Mouse (Mus musculus): ENCODE measurements at regions not wholly inside any gene's neighbourhood (a gene's known extent, or its start where the extent isn't known, plus 50 kb on each side); places are given as distances from the start of the nearest gene placed in this dataset.

DNA sequence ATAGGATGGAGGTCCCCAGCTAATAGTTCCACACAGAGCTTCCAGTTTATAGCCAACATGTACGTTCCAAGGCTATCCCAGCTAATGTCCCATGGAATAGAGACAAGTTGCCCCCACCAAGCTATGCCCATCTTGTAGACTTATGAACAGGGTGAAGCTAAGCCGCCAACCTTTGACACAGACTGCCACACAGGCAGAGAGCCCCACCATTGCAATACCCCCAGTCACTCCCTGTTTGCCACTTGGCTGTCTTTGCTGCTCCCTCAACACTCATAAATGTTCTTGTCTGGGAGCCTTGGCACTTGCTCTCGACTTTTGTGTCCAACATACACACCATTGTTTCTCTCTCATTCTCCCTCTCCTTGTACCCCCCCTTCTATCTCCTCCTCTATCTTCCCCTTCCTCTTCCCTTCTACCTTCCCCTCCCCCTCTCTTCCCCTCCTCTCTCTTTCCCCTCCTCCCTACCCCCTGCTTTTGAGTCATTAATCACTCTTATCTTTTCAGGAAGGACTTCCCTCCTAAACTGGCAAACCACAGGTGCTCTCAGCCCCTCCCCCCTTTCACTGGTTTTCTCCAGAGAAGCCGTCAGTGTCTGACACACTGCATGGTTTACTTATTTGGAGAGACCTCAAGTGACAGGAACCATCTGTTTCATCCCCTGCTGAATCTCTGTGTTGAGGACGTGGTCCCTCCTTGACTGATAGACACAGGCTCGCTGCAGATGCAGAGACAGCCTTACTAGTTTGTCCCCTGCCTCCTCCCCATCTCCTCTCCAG lies 148.2 kb downstream of the Kdr start:
- no peak for DNase-seq (ENCODE audit: low spot score)

DNA sequence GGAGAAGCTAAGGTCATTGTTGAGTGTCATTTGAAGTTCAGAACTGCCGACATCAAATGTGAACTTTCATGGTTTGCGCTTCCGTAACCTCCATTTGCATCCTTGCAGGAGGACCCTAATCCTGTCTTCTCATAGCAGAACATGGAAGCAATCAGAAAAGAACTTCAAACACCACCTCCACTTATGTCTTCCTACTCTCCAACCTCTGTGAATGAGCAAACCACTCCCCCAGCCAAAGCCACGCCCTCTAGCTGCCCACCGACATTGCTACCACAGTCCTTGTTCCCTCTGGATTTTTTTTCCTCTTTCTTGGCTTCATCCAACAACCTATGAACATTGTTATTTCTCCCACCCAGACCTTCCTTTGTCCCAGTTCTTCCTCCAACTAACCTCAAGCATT lies 149.9 kb downstream of the Kdr start:
- no peak for DNase-seq (ENCODE audit: low spot score)

DNA sequence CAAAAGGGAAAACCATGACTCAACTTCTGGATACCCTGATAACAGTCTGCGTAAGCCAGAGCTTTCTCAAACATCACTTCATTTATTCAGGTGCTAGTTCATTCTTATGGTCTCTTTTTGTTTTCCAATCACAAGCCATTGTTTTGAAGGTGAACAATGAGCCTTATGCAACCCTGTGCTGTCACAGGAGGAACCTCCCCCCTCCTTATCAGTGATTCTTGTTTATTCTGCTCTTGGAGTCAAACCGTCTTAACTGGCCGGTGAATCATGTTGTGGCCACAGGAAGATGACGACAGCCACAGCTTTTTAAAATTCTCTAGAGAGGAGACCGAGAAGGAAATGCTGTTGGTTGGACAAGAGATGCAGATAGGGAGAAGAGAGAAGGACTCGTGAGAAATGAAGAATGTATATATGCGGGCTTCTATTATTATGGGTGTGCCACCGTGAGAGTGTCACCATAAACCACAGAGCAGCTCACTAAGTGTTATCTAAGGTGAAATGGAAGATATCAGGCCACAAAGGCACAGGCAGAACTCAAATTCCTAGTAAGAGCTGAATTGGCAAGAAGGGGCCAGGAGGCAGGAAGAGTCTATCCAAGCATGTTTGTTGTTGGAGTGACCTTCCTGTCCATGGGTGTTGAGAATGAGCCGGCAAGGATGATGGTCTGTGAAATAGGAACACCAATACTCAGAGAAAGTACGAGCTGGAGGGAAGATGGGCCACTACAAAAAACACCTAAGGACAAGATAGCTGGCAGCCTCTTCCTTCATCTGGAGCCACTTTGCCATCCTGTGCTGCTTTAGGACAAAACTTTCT lies 151.8 kb downstream of the Kdr start:
- no peak for DNase-seq (ENCODE audit: low spot score)

DNA sequence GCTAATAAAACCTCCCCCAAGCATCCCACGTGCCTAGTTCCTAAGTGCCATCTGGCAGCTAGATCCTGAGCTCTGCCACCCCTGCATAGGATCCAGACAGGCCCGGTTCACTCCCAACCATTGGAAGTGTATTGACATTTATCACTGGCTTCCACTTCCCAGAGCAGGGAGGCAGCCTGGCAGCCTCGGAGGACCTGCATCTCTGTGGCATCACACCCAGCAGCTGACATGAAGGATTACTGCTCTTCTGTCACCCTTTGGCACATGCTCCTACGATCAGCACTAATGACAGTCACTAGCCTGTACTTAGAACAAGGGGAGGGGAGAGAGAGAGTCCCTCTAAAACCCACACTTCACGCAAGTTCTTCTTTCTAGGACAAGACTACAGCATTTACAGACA lies 152.7 kb downstream of the Kdr start:
- no peak for DNase-seq (ENCODE audit: low spot score)

DNA sequence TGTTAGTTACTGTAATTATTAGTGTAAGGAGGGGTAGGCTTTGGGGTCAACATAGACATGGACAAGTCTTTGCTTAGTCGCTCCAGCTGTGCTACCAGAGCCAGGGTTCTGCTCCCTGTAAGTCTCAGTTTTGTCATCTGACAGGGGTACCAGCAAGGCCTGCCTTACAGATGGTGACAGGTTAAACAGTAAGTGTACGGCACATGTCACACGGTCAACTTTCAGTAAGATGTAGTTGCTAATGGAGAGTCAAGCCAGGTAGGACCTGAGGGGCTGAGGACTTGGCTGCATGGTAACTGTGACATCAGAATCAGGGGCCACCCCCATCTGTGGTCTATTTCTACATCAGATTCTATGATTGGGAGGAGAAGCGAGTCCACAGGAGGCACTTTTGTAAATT lies 153.6 kb downstream of the Kdr start:
- no peak for DNase-seq (ENCODE audit: low spot score)

DNA sequence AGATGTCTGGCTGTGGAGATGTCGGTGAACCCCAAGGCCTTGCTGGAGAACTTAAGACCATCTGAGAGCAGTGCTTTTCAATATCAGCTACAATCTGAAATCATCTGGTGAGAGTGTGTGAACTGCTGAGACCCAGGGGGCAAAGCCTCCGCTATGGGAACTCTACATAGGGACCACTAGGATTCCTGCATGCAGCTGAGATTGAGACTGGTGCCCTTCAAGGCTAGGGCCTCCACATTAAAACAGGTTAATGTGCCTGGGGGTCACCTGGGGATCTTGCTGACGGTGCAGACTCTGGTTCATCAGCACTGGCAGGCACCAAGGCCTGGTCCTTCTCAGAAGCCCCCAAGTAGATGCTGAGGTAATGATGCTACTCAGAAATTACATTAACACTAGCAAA lies 154.6 kb downstream of the Kdr start:
- no peak for DNase-seq (ENCODE audit: low spot score)

DNA sequence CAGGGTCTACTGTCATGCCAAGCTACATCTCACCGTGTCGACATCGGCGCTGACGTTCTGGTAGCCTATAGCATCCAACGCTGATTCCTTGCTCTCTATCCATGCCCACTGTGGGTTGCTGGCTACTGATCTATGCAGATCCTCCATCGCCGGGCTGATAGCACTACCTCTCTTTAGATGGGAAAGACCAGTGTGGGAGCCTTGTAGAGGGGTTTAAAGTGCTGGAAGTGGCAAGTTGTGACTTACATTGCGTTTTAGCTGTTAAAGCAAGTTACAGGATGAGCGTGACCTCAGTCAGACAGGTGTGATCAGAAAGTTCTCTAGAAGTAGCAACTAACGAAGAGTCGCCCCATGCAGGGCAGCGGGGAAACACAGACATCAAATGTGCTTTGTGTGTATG lies 160.9 kb downstream of the Kdr start:
- DNase-seq (ENCODE audit: low spot score): no peak

DNA sequence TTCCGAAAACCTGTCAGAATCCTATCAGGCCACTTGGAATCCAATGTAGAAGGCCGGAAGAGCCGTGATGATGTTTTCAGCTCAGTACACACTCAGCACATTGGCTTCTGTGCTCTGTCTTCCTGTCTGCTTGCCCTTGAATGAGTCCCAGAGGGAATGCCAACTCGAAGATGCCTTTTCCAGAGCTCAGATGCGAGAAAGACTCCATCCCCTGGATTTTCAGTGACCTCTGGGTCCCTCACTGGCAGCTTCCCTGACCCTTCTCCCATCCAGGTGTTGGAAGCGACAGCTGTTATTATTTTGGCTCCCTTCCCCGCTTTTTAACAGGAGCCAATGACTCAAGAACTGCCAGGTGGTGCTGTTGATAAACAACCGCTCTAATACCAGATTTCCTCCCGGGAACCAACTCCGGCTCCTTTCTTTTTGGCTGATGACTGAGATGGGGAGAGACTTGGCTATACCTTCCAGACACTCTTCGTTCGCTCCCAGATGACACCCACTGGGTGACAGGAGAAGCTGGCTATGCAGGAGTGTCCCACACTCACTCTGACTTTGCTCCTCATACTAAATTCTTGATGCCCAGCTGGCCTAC lies 163.8 kb downstream of the Kdr start:
- no peak for DNase-seq (ENCODE audit: low spot score)

DNA sequence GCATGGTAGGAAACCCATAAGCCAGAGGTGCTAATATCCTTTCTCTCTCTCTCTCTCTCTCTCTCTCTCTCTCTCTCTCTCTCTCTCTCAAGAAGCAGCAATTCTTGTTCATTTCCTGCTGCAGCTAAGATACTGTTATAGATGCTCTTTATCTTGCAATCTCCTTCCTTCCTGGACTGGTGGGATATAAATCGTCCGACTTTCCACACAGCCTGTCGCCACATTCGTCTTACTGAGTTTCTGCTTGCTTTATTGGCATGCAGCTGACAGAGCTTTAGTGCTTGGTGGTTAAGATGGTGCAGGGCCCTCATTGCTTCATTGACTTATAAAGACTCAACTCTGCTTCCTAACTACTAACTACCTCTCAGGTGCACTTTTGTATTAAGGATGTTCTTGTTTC lies 165.6 kb downstream of the Kdr start:
- no peak for DNase-seq (ENCODE audit: low spot score)

DNA sequence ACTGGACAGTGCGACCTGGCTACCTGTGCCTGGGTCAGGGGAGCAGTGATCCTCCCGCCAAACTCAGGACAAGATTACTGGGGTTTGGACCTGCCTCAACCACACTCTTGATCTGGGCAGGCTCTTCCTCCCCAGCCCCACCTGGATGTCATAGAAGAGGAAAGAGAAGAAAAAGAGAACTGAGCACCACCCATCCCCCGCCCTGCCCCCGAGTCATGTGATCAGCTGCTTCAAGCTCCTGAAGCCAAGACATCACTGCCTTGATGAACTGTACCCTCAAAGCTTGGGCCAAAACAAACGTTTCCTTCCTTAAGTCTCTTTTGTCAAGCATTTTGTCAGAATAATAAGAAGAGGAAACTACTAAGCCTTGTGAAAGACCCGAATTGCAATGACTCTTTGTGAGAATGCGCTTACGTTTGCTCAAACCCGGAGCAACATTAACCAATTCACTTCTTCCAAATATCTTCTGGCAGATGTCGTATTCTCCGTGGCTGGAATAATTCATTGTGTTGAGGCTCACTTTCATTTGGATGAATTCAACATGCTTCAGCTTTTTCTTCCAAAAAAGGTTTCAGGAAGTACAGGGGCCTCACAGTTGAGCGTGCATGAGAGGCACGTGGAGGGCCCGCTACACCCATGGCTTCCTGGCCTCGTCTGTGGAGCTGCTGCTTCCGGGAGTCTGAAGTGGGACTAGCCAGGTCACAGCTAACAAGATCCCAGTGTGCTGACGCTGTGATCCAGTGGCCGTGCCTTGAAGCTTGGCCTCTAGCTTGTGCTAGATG lies 169.5 kb downstream of the Kdr start:
- no peak for DNase-seq (ENCODE audit: low spot score)

DNA sequence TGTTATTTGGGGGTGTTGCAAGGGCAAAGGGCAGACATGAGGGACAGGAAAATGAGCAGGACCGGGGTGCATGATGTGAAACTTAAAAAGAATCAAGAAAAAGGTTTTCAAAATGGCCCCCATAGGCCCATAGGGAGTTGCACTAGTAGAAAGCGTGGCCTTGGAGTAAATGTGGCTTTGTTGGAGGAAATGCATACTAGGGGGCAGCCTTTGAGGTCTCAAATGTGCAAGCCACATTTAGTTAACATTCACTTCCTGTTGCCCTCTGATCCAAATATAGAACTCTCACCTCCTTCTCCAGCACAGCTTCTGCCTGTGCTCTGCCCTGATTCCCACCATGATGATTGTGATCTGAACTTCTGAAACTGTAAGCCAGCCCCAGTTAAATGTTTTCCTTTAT lies 173.2 kb downstream of the Kdr start:
- DNase-seq (ENCODE audit: low spot score): no peak

DNA sequence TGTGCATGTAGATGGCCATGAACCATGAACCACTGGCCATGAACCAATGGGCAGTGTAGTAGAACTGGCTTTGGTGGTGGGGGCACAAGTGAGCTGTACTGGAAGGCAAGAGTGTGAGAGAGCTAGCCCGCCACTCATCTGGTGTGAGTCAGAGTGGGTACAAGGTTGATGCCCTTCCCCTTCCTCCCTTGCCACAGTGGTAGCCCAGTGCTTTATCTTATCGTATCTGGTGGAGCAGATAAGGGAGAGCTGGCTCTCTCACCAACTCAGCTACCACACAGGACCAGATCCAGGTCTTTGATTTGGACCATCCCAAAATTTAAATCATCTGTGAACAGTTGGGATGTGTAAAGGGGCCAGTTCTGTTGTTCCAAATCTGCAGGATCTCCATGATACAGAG lies 173.9 kb downstream of the Kdr start:
- no peak for DNase-seq (ENCODE audit: low spot score)

DNA sequence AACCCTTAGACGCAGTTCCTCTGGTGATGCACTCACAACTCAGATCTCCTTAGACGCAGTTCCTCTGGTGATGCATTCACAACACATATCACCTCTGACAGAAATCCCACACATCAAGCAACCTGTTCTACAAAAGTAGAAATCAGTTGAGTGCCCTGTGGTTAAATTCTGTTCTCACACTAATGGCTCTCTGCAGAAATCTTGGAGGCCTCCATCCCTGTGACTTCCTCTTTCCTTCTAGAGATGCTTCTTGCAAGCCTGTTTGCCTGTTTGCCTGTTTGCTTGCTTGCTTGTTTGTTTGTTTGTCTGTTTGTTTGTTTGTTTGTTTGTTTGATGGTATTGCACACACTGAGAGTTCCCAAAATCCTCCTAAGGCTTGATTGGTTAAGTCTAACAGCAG lies 175.2 kb downstream of the Kdr start:
- no peak for DNase-seq (ENCODE audit: low spot score)

DNA sequence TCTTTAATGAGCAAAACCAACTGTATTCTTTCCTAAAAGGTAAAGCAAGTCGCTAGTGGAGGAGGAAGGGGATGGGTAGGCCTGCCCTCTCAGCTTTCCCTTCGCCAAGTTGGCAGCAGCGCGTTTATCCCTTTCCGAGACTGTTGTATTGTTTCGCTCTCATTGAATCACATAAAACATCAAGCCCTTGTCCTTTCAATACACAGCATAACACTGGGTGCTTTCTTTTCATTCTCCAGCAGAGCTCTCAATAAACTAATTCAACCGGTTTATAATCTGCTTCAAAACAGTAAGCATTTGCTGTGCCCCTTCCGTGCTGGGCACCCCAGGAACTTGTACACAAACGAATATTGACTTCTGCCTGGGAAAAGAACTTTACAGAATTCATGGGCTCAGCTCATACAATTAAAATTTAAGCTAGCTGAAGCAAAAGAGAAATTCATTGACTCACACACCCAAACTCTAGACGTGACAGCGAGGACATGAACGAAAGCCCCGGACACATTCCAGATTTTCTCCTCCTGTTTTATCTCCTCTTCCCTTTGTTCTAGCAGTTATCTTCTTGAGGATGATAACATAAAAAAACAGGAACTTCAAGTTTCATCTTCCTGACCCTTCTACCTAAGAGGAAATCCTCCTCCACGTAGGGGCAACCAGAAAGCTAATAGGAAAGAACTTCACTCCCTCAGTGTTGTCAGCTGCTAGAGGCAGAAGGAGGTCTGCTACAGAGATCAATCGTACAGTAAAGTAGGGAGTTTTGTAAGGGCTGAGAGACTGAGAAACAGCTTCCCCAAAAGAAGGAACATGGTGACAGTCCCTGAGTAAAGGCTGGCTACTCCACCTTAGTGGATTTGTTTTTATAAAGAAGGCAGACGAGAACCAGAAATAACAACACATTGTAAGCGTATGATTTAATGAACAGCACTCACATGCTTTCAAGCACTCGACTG lies 177.9 kb downstream of the Kdr start:
- no peak for DNase-seq (ENCODE audit: low spot score)

DNA sequence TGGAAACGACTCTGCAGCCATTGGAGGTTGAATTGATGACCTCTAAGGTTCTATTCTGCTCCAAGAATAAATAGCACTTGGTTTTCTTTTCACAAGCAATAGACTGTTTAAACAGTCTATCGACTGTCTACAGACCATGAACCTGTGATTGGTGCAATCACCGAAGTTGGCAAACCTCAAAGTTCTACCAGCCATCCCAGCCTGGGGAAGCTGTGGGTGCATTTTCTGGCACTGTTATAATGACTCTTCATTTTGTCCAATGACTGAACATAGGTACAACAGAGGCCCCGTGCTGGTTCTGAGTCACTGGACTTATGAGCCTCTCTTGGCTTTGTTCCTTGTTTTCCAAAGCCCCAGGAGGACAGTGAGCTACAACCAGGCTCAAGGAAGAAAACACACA lies 178.6 kb downstream of the Kdr start:
- no peak for DNase-seq (ENCODE audit: low spot score)

DNA sequence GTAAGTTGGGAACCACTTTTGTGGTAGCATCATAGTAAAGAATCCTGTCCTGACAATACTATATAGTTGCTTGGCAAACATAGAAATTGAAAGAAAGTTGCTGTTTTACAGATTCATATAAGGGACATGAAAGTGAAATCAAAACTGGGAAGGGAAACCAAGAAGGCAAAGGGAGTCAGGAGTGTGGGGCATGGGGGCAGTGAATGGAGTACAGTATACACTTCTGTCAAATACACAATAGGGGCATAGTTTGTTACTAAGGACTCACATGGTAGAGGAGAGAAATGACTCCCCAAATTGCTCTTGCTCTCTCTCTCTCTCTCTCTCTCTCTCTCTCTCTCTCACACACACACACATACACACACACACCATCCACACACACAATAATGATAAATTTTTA lies 185.1 kb downstream of the Kdr start:
- DNase-seq (ENCODE audit: low spot score): no peak

DNA sequence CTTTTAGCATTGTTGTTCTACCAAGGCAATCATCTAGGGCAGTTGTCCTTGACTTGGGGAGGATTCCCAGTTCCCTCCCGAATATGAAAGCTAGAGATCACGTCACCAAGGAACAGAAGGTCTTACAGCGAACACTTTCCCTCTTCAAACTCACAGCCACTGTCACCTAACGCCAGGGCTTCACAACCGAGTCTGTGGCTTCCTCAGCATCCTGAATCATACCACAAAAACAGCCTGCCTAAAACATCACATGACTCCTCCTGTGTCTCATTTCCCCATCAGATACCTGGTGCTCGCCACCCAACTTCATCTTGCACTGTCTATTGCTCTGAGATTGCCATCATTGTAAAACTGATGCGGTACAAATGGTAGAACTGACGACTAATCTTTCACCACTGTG lies 186.5 kb downstream of the Kdr start:
- no peak for DNase-seq (ENCODE audit: low spot score)

DNA sequence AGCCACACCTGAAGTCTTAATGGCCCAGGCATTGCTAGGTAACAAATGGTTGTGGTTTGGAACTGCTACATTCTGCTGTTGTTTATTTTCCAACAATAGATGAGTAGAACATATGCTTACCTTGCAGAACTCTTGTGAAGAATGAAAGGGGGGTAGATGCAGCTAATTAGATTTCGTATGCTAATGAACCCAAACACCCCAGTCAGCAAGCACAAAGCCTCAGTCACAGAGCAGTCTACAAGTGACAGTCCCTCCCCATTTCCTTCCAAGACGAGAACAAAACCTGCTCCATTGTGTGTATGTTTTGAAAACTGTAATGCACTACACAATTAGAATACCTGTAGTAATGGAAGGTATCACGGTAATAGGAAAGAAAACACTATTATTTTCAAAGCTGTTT lies 190.2 kb downstream of the Kdr start:
- DNase-seq (ENCODE audit: low spot score): no peak

DNA sequence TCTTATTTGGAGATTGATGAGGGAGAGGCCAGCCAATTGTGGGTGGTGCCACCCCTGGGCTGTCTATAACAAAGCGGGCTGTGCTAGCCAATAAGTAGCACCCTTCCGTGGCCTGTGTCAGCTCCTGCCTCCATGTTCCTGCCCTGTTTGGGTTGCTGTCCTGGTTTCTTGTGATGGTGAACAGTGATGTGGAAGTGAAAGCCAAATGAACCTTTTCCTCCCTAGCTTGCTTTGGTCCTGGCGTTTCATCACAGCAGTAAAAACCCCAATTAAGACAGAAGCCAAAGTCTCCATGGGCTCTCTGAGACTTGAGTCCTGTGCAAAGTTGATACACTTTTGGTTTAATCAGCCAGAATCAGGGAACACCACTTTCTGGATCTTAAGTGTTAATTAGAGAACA lies 192.1 kb downstream of the Kdr start:
- DNase-seq (ENCODE audit: low spot score): no peak

DNA sequence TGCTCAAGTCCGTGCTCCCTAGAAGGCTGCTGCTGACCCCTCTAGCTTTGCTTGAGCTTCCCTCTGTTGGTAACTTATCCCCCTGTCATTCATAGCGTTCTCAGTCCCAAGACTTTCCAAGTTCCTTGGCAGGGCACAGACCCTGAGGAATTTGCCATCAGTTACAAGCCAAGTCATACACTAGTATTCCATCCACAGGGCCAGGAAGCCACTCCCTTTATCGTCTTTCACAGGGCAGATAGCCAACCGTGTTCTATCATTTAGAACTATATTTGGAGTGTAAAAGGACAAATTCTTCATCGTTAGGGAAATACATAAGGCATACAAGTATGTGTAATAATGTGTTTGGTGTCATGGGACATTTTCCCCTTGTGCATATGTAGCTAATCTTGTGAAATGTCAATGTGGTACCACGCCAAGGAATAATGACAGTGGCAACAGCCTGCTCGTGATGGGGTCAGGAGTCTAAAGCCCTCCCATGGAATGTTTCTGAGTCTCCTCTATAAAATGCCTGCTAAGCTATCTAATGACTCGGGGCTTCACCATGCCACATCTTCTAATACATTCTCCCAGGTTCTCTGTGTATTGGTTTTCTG lies 193.2 kb downstream of the Kdr start:
- DNase-seq (ENCODE audit: low spot score): no peak

DNA sequence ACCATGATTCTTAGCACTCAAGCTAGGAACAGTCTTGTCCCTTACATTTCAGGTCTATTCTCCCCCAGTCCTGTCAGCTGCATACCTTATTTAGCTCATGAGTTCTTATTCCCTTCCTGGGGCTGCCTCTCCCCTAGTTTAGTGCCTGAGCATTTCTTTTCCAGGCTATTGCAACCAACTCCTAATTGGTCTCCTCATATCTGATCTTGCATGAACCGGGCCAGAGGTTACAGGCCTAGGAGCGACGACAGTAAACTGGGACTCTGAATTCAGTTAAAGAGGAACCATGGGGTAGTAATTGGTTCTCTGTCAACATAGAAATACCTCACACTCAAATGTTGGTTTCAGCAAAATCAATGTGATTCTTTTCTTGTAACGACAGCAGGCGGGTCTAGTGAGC lies 195.9 kb downstream of the Kit start:
- DNase-seq (ENCODE audit: low spot score): no peak
